Mouse (Mus musculus): Measurements from ENCODE around the gene Tomt.
"Not testable (repeated sequence)": the region's sequence is repeated elsewhere in the genome, so short reads cannot be mapped to it uniquely, and the experiment has no call there.

Gene Tomt

DNA sequence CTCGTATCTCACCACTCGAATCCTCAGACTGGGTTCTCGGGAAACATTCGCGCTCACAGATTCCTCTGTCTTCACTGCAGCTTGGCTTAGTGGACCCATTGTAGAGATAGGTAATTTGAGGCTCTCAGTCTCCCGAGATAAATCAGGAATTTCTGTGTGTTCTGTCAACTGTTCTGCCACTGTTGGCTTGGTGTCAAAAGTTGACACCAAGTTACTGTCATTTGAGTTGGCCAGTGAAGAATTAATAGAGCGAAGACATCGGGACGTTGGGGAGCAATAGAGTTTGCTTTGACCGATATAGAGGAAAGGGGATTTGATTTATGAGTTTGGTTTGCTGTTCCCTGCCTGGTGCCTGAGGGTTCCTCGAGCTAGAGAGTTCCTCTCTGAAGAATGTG, at the start of gene Tomt:
Gene Tomt, minus strand, starts transcription at position 73 of the 395 bp plus-strand sequence.
- no peak for DNase-seq (ENCODE audit: low spot score in 2 of 2)

DNA sequence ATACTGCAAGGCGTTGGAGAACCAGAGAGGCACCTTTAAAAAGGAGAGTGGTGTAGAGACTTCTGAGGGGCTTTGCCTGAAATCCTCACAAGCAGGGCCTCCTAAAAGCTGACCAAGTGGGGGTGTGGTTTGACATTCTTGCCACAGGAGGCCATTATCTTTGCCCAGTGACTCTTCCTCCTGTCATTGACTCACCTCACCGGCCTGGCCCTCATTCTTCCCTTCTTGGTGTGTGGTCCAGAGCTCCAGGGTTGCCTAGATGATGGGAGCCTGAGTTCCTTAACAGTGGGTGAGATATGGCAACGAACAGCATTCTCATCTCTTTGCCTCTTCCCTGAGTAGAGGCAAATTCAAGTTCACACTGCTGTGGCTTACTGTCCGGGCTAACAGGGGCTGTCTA, 49.7 kb upstream of the Tomt start:
- no peak for DNase-seq (ENCODE audit: low spot score in 2 of 2)

DNA sequence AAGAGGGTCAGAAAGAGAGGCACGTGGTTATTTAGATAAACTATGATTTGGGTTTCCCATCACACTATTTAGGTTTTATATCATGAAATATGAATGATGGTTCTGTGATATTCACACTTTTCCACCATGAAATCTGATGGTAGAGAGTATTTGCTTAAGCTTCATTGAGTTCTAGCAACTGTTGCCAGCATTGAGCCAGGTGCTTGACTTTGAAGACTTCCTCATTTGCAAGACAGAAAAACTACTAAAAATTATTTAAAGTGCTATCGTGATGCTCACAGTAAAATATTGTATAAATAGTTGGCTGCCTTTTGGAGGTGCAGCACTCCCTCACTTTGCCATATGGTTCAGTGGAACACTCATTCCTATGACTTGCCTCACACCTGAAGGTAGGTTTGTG, 49.1 kb upstream of the Tomt start:
- DNase-seq (ENCODE audit: low spot score in 2 of 2) = no peak

DNA sequence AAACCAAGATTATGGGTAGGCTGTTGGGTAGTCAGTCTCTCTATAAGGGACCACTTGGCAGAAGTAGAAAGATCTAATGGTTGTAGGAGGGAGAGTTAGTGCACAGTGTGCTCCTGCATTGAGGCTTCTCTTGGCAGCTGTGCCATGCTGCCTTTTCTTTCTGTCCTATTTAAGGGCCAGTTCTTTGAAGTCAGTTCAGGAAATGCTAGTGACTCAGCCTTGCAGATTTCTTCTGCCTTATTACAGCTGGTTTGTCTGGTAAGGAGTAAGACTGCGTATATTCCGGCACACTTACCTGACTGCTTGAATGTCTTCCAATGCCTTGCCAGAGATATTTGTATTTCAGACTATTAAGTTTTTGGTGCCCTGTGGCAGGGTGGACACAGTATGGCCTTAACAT, 48.0 kb upstream of the Tomt start:
- DNase-seq (ENCODE audit: low spot score in 2 of 2) = no peak

DNA sequence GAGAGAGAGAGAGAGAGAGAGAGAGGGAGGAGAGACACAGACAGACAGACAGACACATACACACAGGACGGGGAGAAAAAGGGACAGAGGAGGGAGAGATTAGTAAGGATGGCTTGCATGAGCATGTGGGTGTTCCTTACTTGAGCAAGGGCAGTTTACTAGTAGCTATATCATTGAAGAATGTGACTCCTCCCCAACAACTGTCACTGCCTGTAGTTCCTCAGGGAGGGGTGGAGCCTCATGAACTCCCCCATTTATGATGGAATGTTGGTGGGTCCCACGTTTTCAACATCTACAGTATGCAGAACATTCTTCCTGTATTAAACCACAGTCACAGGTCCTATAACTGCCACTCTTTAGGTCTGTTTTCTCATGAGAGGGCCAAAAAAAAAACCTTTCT, 45.9 kb upstream of the Tomt start:
- DNase-seq (ENCODE audit: low spot score in 2 of 2) = no peak

DNA sequence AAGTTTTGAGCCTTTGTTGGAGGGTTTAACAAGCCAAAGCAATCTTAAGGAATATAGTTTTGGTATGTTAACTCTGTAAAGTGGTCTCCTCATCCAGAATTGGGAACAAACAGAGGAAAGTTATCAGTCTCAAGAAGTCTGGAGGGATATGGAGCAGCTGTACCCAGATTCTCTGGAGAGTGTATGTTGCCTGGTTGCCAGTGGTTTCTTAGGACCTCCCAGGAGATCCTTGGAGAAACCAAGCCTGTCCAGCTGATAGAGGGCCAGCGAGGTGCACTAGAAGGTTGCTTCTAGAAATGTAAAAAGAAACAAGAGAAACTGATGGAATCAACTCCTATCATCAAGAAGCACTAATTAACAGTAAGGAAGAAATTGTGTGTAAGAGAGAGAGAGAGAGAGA, 45.5 kb upstream of the Tomt start:
- DNase-seq (ENCODE audit: low spot score in 2 of 2) = no peak

DNA sequence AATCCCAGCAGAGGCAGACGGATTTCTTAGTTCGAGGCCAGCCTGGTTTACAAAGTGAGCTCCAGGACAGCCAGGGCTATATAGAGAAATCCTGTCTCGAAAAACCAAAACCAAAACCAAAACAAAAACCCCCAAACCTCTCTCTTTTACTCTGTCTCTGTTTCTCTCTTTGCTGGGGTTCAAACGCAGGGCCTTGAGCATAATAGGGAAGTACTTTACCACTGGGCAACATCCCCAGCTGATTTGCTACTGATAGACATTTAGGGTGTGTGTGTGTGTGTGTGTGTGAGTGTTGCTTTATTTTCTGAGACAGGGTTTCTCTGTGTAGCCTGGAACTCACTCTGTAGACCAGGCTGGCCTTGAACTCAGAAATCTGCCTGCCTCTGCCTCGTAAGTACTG, 42.8 kb upstream of the Tomt start:
- not testable (repeated sequence) for DNase-seq (ENCODE audit: low spot score in 2 of 2)

DNA sequence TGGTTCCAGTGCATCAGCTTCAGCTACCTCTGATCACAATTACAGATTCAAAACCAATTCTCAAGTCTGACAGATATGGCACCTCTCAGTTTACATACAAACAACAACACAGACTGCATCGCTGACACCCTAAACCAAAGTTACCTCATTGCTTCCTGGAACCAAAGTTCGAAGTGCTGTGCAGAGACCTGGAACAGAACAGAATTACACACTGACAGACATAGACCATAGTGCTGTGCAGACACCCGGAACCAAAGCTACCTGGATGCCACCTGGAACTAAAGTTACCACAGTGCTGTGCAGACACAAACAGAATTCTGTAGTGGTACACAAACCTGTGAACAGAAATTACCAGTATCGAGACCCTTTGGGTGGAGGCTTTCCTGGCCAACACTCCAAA, 33.6 kb upstream of the Tomt start:
- no peak for DNase-seq (ENCODE audit: low spot score in 2 of 2)

DNA sequence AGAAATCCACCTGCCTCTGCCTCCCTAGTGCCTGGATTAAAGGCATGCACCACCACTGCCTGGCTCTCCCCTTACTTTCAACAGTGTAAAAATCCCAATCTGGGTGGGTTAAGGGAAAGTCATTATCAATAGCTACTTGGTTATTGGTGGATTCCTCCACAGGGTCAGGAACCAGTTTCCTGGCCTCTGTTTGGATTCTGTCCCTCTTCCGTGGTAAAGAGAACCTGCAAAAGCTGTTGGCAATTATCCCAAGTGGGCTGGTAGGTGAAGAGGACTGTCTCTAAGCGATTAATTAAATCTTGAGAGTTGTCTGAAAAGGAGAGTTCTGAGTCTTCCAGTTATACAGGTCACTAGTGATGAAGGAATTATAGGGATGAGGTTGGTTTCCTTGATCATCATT, 32.2 kb upstream of the Tomt start:
- DNase-seq (ENCODE audit: low spot score in 2 of 2) = no peak

DNA sequence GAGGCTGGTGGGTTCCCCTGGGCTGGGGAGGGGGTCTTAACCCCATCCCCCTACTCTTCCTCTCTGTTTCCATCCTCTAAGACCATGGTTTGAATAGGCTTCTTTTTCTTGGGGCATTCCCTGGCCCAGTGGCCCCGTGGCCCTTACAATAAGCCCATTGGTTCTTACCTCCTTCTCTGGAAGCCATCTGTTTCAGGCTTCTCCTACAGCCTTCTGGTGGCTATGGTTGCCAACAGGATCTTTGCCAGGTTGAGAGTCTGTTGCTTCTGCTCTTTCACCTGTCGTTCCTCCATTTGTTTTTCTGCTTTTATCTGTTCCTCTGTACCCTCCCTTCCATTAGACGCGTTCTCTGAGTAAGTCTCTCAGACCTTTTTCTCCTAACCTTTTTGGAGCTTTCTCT, 31.4 kb upstream of the Tomt start:
- DNase-seq (ENCODE audit: low spot score in 2 of 2) = no peak

DNA sequence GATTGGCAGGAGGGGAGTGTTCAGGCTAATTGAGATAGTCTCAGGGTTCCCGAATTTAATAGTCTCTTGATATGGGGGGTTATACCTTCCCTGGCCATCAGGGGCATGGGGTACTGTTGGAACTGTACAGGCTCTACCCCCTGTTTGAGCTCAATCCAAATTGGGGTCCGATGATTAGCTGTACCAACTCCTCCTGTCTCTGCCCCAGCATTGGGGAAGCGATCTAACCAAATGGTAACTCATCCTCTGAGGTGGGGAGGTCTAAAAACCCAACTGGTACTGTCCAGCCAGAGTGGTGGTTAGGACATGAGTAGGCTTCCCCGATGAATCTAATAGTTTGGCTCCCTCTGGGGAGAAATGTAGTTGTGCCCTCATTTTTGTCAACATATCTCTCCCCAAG, 30.8 kb upstream of the Tomt start:
- no peak for DNase-seq (ENCODE audit: low spot score in 2 of 2)

DNA sequence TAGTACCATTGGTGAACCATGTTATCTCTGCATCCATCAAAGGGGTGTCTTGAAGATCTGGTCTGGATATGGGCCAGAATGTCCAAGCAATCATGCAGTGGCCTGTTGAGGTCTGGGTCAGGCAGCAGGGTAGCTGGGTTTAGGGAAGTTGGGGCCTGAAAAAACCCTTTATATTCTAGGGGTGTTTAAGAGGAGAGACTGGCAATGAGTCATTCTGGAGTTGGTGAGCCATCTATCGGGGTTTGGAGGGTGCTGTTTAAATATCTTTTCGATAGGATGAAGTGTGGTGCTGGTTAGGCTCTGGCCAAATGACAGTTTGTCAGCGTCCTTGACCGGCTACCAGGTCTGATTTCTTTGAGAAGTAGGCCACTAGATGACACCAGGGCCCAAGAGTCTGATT, 29.8 kb upstream of the Tomt start:
- DNase-seq (ENCODE audit: low spot score in 2 of 2) = no peak

DNA sequence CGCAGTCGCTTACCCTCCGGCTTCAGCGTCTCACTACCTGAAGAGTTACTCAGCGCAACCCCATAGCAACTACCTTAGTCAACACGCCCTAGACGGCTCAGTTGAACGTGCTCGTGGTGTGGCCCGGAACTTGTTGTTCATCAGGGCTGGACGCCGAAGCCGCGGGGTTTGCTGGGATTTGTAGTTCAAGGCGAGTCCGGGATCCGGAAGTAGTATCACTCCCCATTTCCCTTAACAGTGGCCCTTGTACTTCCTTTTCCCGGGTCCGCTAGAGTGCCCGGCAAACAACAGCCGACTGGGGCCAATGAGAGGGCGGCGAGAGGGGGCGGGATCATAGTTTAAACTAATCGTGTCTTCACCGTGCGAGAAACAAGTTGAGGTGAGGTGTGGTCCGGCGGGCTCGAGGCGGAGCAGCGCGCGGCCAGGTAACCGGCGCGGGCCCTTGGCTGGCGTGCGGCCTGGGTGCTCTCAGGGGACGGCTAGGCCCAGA, 27.6 kb upstream of the Tomt start, which contains the start of the genes Lrrc51 and Numa1:
Gene Lrrc51, minus strand, starts transcription at position 145 of the 490 bp plus-strand sequence.
Gene Numa1, plus strand, starts transcription at position 361 of the 490 bp plus-strand sequence.
- peak; percentile 90 to 93 for DNase-seq (ENCODE audit: low spot score in 2 of 2)

DNA sequence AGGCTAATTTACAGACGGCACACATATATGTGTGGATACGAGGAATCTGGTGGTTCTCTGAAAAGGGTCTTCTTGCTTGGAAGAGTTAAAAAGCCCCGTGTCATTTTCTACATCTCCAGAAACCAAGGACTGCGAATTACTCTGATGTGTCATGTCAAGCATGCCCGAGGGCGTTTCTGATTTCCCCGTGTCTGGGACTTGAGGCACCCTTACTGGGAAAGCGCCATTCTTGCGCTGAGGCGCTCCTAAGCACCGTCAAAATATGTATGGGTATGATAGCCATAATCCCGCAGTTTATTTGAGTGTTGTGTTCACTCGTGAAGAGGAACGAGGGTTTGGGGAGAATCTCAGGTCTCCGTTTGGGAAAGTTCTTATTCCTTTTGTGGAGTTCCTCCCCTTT, 27.1 kb upstream of the Tomt start:
- no peak for DNase-seq (ENCODE audit: low spot score in 2 of 2)

DNA sequence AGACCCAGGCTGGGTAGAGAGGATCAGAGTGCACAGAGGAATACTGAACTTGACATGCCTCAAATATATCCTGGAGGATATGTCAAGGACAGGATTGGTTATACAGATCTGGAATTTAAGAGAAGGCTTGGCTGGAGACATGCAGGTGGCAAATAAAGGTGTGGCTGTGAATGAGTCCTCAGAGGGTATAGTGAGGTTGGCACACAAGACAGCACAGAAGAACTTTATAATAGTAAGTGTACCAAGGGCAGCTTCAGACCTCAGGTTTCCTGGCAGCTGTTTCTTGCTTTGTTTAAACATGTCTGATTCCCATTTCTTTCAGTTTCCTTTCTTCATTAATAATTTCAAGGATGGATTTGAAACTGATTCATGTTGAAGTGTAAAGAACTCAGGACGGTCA, 26.4 kb upstream of the Tomt start:
- no peak for DNase-seq (ENCODE audit: low spot score in 2 of 2)

DNA sequence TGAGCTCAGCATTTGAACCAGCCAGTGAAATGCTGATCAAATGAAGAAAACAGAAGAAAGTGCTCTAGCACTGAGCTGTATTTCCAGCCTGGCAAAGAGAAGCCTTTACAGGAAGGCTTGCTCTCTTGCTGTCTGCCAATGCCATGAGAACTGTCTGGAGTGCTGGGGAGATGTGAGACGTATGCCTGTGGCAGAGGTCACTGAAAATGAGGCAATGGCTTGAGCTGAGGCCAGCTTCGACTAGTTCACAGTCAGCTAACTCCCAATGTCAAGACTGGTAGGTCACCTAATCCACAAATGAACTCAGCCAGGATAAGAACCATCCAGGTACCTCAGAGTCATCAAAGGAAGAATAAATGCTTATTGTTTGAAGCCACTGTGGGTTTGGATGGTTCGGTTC, 21.9 kb upstream of the Tomt start:
- no peak for DNase-seq (ENCODE audit: low spot score in 2 of 2)

DNA sequence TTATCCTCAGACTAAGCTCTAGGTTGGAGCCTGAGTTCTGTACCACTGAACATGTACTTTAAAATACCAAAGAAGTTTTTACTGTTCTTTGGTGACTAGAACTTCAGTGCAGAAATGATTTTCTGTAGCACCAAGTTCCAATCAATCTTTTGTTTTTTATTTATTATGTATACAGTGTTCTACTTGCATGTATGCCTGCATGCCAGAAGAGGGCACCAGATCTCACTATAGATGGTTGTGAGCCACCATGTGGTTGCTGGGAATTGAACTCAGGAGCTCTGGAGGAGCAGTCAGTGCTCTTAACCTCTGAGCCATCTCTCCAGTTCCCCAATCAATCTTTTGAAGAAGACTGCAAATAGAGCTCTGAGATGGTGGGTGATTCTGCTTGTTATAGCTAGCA, 19.7 kb upstream of the Tomt start:
- not testable (repeated sequence) for DNase-seq (ENCODE audit: low spot score in 2 of 2)

DNA sequence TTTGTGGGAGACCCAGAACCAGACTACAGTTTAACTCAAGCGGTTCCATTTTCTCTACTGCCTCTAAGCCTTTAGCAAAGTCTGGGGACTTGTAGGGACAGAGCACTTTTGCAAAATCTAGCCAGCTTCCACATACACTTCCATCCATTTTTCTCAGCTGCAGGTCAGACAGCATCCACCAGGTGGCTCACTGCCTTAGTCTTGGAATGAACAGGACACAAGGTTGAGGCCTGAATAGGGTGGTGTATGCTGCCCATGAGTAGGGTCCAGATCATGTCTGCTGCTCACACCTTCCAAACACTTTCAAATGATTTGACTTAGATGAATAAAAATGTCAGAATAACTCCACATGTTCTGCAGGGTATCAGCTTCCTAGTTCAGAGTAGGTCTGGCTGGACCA, 11.9 kb upstream of the Tomt start:
- peak; percentile 39 to 57 for DNase-seq (ENCODE audit: low spot score in 2 of 2)

DNA sequence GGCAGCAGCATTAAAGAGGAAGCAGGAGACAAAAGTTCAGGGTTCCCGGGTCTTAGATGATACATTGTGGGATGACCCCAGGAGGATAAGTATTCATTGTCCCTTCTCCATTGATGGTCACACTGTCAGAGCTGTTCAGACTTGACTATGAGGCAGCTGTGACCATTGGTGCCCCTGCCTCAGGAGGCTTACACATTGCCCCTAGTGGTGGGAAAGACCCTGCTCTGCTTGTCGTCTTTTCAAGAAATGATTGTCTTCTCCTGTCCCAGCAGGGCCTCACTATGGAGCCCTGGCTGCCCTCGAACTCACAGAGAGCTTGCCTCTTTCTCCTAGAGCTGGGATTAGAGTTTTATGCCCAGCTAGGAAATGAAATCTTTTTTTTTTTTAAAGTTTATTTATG, 5.8 kb upstream of the Tomt start:
- DNase-seq (ENCODE audit: low spot score in 2 of 2) = no peak

DNA sequence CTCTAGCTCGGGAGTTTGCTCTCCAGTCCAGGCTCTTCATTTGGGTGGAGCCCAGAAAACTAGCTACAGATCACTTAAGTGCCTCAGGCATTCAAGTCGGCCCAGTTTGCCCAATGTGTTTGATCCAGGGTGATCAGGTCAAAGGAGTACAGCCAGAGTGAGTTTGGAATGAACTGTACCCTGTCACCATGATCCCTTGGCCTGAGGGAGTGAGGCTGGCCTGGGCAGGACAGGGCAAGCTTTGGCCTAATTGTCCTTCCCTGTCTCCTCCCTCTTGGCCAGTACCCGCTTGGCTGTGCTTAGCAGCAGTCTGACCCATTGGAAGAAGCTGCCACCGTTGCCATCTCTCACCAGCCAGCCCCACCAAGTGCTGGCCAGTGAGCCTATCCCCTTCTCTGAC, 4.0 kb upstream of the Tomt start:
- DNase-seq (ENCODE audit: low spot score in 2 of 2) = no peak

DNA sequence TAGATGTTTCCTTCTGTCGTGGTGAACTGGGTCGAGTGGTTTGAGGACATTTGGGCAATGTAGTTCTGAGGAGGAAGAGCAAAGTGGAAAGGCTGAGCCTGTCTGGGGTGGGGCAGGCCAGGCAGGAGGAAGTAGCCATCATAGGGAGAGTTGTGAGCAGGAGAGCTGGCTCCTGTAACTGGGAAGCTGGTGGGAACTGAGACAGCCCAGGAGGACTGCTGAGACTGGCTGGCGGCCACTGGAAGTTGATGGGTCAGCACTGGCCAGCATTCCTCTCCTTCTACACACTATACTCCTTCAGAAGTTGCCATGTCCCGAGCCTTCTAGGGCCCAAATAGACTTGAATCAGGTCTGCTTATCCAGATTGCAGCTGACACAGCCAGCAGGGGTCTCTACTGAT, 2.2 kb upstream of the Tomt start:
- DNase-seq (ENCODE audit: low spot score in 2 of 2) = no peak

DNA sequence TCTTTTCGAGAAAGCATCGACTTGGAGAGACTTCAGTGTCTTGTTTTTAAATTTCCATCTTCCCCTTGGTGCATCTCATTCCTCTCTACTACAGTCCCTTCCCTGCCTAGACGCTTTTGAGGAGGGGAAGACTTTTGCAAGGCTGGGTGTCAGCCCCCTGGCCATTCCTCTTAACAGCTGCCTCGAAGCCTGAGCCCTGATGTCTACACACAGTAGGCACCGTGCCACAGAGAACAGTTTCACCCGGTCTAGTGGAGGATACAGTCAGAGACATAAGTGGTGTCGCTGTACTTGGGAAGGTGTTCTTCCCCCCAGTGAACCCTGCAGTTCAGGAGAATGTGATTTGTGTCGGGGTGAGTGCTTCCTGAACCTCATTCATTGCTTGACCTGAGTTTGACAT, 537 bp upstream of the Tomt start:
- no peak for DNase-seq (ENCODE audit: low spot score in 2 of 2)

DNA sequence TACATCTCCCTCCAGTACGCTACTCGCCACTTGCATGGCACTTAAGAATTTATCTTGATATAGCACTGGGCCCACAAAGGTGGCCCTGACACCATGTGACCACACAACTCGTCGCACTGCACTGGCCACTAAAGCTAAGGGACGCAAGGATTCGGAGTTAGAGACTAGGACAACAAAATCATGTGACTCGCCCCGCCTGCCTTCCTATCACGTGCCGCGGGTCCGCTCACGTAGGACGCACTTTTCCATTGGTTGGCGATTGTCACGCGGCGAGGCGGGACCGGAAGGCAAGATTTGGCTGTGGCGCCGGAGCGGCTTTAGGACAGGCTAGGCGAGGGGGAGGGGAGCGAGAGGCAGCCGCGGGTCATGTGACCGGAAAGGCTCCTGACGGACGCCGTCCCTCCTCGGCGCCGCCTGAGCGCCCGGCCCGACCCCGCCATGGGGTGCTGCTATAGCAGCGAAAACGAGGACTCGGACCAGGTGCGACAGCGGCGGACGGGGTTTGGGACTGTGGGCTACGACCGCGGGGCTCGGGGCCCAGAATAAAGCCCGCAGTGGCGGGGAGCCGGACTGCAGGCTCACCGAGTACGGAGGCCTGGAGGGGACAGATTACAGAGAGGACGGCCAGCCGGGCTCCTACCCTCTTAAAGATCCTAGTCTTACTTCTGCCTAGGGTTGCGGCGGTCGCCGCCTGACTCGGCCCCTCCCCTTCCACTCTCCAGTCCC, 435 bp downstream of the Tomt start, which contains the start of gene Lamtor1:
Gene Lamtor1, plus strand, starts transcription at position 344 of the 726 bp plus-strand sequence.
- peak; percentile 99 for DNase-seq (ENCODE audit: low spot score in 2 of 2)

DNA sequence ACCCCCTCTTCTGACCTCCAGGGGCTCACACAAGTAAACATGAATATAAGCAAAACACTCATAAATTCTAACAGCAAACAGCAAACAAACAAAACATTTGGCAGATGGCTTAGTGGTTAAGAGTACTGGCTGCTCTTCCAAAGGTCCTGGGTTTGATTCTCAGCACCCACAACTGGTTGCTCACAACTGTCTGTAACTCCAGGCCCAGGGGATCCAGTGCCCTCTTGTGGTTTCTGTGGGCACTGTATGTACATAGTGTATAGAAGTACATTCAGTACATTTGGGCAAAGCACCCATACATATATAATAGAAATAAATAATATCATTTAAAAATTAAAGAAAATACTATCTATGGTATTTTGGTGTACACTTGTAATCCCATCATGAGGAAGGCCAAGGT, 3.3 kb downstream of the Tomt start:
- no peak for DNase-seq (ENCODE audit: low spot score in 2 of 2)

Data from frontal cortex, postnatal 25 days (tissue).